Mouse (Mus musculus): ENCODE results near the gene Cd63. TPM values are rescaled to one million over a fixed set of nuclear protein-coding genes. Genes with fewer than 3 reads are reported as not detected.

Gene Cd63
- polyA plus RNA-seq, 1 experiment from 2014 or later = 693 TPM

DNA sequence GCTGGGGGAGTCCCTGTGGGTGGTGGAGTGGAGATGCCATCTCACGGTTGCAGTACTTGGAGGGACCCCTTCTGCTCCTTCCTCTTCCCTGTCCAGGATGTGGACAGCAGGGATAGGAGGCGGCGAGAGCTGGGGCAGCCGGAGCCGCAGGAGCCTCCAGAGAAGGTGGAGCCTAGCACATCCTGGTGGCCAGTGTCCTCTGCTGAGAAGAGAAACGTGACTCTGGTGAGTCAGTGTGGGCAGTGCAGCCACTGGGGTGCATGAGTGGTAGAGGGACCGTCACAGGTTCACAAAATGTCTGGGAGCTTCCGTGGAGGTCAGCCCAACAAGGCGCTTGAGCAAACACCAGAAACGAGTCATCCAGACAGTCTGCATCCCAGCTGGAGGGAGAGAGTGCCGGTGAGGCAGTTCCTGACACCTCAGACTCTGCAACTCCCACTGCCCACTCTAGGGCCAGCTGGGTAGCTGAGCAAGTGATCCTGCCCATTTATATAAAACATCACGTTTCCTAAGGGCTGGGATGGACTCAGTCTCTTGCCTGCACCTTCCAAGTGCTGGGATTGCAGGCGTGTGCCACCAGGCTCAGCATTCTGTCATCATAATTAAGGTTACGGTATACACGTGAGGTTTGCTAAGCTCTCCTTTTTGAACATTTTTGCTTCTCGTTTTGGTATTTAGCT is 49.6 kb downstream of the Cd63 start:
- H3K4me3 ChIP-seq (replicated peaks) = no peak overlapping the region
- no peak overlapping the region for H3K4me2 ChIP-seq
- ATAC-seq (ENCODE audit: insufficient read depth, low FRiP score, low read depth) = no peak
- H3K27me3 ChIP-seq (replicated peaks) = no peaks in the 10 kb centered on the region
- H3K36me3 ChIP-seq = no peaks in the 10 kb centered on the region
- H3K4me1 ChIP-seq = no peaks in the 10 kb centered on the region
- no peak overlapping the region for H3K27ac ChIP-seq
- 52% methylated on average over 16 of the region's 16 CpGs for WGBS
- no peaks in the 10 kb centered on the region for H3K9me3 ChIP-seq
- no peak overlapping the region for H3K9ac ChIP-seq

DNA sequence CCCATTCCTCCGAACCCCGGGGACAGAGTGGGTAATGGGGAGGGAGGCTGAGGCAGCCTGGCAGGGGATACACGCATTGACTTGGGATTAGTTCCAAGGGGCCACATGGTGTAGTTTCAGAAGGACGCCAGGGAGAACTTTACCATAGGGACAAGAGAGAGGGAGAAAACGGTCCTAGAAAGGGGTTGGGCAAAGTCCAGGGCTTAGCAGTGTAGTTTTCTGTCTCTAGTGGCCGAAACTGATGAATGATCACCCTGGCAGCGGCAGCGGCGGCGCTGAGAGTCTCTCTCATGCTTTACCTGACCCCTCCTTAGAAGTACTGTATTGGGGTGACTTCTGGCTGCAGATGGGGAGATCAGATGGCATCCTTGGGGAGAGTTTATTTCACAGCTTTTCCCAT is 57.6 kb downstream of the Cd63 start:
- no peaks in the 10 kb centered on the region for H3K9me3 ChIP-seq
- H3K36me3 ChIP-seq = no peaks in the 10 kb centered on the region
- no peak overlapping the region for H3K4me3 ChIP-seq (replicated peaks)
- H3K27ac ChIP-seq = no peak overlapping the region
- peaks cover 5% of the 10 kb centered on the region; the same call in 1 of the 2 replicates for H3K4me1 ChIP-seq
- ATAC-seq (ENCODE audit: insufficient read depth, low FRiP score, low read depth) = no peak
- H3K4me2 ChIP-seq = no peak overlapping the region
- 77% methylated on average over 10 of the region's 10 CpGs for WGBS
- H3K9ac ChIP-seq = no peak overlapping the region
- no peaks in the 10 kb centered on the region for H3K27me3 ChIP-seq (replicated peaks)

- H3K27me3 ChIP-seq (replicated peaks) = no peaks in the 10 kb centered on the region
- no peak overlapping the region for H3K9ac ChIP-seq
- H3K4me2 ChIP-seq = no peak overlapping the region
- no peaks in the 10 kb centered on the region for H3K9me3 ChIP-seq
- H3K36me3 ChIP-seq = no peaks in the 10 kb centered on the region
- no peak overlapping the region for H3K4me3 ChIP-seq (replicated peaks)
- peaks cover 5% of the 10 kb centered on the region; the same call in 1 of the 2 replicates for H3K4me1 ChIP-seq
- WGBS = 64% methylated on average over 4 of the region's 4 CpGs
- ATAC-seq (ENCODE audit: insufficient read depth, low FRiP score, low read depth) = no peak
- no peak overlapping the region for H3K27ac ChIP-seq
Measured at GRCm38 (mm10) chr10:128960142-128960541, 59.4 kb downstream of the Cd63 start.

DNA sequence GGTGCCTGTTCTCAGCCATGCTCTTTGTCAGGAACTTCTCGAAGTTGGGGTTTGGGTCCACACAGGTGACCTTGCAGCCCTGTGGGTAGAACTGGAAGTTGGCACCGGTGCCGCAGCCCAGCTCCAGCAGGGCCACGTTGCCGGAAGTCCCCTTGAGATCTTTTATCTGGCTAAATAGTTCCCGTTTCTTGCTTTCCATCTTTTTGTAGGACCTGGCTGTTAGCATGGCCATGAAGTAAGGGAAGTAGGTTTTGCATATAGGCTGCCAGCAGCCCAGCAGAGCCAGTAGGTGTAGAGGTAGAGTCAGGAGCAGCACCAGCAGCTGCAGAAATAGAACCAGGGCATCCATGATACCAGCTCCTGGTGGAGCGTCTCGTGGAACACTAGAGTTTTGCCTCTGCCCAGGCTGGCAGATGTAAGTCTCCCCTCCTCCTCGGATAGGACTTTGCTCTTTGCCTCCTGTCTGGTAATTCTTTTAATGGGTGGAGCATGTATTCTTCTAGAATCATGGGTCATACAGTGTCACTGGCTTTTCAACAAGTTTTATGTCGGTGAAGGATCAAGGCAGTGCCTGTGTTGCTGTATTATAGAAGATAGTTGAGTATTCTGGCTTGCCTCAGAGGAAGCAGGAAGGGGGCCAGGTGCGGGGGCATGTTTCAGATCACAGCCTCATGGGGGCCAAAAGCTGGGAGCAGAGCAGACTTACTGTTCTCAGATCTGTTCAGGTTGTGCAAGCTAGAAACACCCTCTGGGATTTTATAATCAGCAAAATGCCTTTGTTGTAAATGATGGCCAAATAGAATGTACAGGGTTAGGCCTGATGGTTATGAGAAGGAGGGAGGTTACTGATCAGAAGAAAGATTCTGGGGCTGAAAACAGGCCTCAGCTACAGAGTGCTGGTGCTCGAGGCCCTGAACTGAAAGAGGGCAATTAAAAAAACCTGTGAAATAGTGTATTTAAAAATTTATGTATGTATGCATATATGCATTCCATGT is 60.1 kb downstream of the Cd63 start, which contains the start of gene Mettl7b:
Gene Mettl7b, minus strand, starts transcription at position 399 of the 995 bp plus-strand sequence.
- ATAC-seq (ENCODE audit: insufficient read depth, low FRiP score, low read depth) = no peak
- Histone ChIP-seq H3K9ac (no peak within 1 kb of the TSS), H3K4me1 (peaks cover 5% of the 10 kb centered on the region; the same call in 1 of the 2 replicates), H3K4me2 (no peak within 1 kb of the TSS), H3K27me3 (replicated peaks) (no peaks in the 10 kb centered on the region), H3K36me3 (no peaks in the 10 kb centered on the region), H3K4me3 (replicated peaks) (no peak within 1 kb of the TSS), H3K27ac (no peak within 1 kb of the TSS), H3K9me3 (no peaks in the 10 kb centered on the region)
- WGBS = 70% methylated on average over 12 of the region's 12 CpGs

Other genes with a start within 250 kb of the Cd63 start
- 14.4 and 16.2 TPM in 2 replicates for gene Suox, start 226.9 kb upstream of the Cd63 start, polyA plus RNA-seq (2015; fragmentation: Nextera tagmentation; extraction: Ambion mirVana)
- gene Rab5b, start 204.7 kb upstream of the Cd63 start, polyA plus RNA-seq (2015; fragmentation: Nextera tagmentation; extraction: Ambion mirVana) = 68.9 and 75.1 TPM in 2 replicates
- gene Pmel, start 196.8 kb upstream of the Cd63 start, polyA plus RNA-seq (2015; fragmentation: Nextera tagmentation; extraction: Ambion mirVana) = 1.3 and 1.9 TPM in 2 replicates
- gene Cdk2, start 196.0 kb upstream of the Cd63 start, polyA plus RNA-seq (2015; fragmentation: Nextera tagmentation; extraction: Ambion mirVana) = 79.8 and 89.1 TPM in 2 replicates
- gene Dgka, start 156.1 kb upstream of the Cd63 start, polyA plus RNA-seq (2015; fragmentation: Nextera tagmentation; extraction: Ambion mirVana) = 15.9 and 18.0 TPM in 2 replicates
- 36.1 TPM in 2 replicates for gene Pym1, start 153.1 kb upstream of the Cd63 start, polyA plus RNA-seq (2015; fragmentation: Nextera tagmentation; extraction: Ambion mirVana)
- 1.2 and 2.0 TPM in 2 replicates for gene Mmp19, start 110.1 kb upstream of the Cd63 start, polyA plus RNA-seq (2015; fragmentation: Nextera tagmentation; extraction: Ambion mirVana)
- gene Dnajc14, start 96.9 kb upstream of the Cd63 start, polyA plus RNA-seq (2015; fragmentation: Nextera tagmentation; extraction: Ambion mirVana) = 49.8 and 50.6 TPM in 2 replicates
- 15.4 and 16.3 TPM in 2 replicates for gene Tmem198b, start 96.6 kb upstream of the Cd63 start, polyA plus RNA-seq (2015; fragmentation: Nextera tagmentation; extraction: Ambion mirVana)
- 187 and 207 TPM in 2 replicates for gene Sarnp, start 83.7 kb upstream of the Cd63 start, polyA plus RNA-seq (2015; fragmentation: Nextera tagmentation; extraction: Ambion mirVana)
- gene Ormdl2, start 79.3 kb upstream of the Cd63 start, polyA plus RNA-seq (2015; fragmentation: Nextera tagmentation; extraction: Ambion mirVana) = 92.8 and 95.7 TPM in 2 replicates
- gene Gdf11, start 9.3 kb upstream of the Cd63 start, polyA plus RNA-seq (2015; fragmentation: Nextera tagmentation; extraction: Ambion mirVana) = 4.4 and 4.7 TPM in 2 replicates
- 12.9 and 15.0 TPM in 2 replicates for gene Rdh5, start 21.9 kb downstream of the Cd63 start, polyA plus RNA-seq (2015; fragmentation: Nextera tagmentation; extraction: Ambion mirVana)
- 190 and 208 TPM in 2 replicates for gene Bloc1s1, start 23.0 kb downstream of the Cd63 start, polyA plus RNA-seq (2015; fragmentation: Nextera tagmentation; extraction: Ambion mirVana)
- 5.2 and 5.7 TPM in 2 replicates for gene Itga7, start 32.8 kb downstream of the Cd63 start, polyA plus RNA-seq (2015; fragmentation: Nextera tagmentation; extraction: Ambion mirVana)
- 2.2 and 2.8 TPM in 2 replicates for gene Mettl7b, start 60.0 kb downstream of the Cd63 start, polyA plus RNA-seq (2015; fragmentation: Nextera tagmentation; extraction: Ambion mirVana)
- gene Olfr9, start 88.4 kb downstream of the Cd63 start, polyA plus RNA-seq (2015; fragmentation: Nextera tagmentation; extraction: Ambion mirVana) = not detected in 2 replicates
- gene Olfr763, start 109.8 kb downstream of the Cd63 start, polyA plus RNA-seq (2015; fragmentation: Nextera tagmentation; extraction: Ambion mirVana) = not detected in 2 replicates
- not detected in 2 replicates for gene Olfr764-ps1, start 138.9 kb downstream of the Cd63 start, polyA plus RNA-seq (2015; fragmentation: Nextera tagmentation; extraction: Ambion mirVana)
- gene Olfr765, start 149.0 kb downstream of the Cd63 start, polyA plus RNA-seq (2015; fragmentation: Nextera tagmentation; extraction: Ambion mirVana) = not detected in 2 replicates
- gene Olfr766-ps1, start 168.0 kb downstream of the Cd63 start, polyA plus RNA-seq (2015; fragmentation: Nextera tagmentation; extraction: Ambion mirVana) = not detected in 2 replicates
- gene Olfr767, start 181.9 kb downstream of the Cd63 start, polyA plus RNA-seq (2015; fragmentation: Nextera tagmentation; extraction: Ambion mirVana) = not detected in 2 replicates
- not detected in 2 replicates for gene Olfr768, start 198.4 kb downstream of the Cd63 start, polyA plus RNA-seq (2015; fragmentation: Nextera tagmentation; extraction: Ambion mirVana)
- not detected in 2 replicates for gene Olfr769, start 216.9 kb downstream of the Cd63 start, polyA plus RNA-seq (2015; fragmentation: Nextera tagmentation; extraction: Ambion mirVana)
- gene Olfr770, start 238.0 kb downstream of the Cd63 start, polyA plus RNA-seq (2015; fragmentation: Nextera tagmentation; extraction: Ambion mirVana) = not detected in 2 replicates

Measured in stomach, embryonic 15.5 days (tissue).